Mouse (Mus musculus) kidney, adult 2 months (tissue): ENCODE results near the gene Zbtb48.

ENCODE experiments used
- CTCF ChIP-seq: fragments of 200-500 bp; conservative IDR thresholded peaks from 2 replicates; pipeline ENCODE4 v1.5.1; 2011; ENCODE audit warnings: low read depth, mild to moderate bottlenecking, control low read depth, low read length, moderate library complexity, mixed read lengths; ENCODE audit not compliant: insufficient read depth, insufficient read length
- POLR2A ChIP-seq: fragments of 200-500 bp; IDR thresholded peaks from one replicate; pipeline ENCODE4 v1.6.1; 2011; ENCODE audit warnings: low read depth, low read length, control low read depth

DNA sequence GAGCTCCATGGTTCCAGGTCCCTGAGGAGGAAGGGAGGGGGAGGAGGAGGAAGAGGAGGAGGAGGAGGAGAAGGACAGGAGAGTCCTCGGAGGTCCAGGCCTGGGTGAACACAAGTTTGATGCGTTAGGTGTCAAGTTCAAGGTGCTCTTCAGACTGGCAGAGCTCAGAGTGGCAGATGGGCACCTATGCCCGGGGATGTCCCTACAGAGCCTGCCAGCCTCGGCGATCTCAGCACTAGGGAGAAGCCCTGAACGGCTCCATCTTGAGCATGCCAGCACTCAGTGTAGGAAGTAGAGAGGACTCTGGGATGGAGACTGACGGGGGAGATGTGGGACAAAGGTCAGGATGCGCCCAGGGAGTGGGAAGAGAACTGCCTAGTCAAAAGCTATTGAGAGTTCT, 40.8 kb downstream of the Zbtb48 start:
- TF ChIP-seq CTCF (no peak), POLR2A (no peak)
